Mouse (Mus musculus) adrenal gland, adult (tissue): ENCODE data around the gene Chka.

Source experiments
- DNase-seq, 2 experiments: peaks; one replicate each; pipeline ENCODE4 v3.0.0; 2022 to 2023; ENCODE audit warnings: low spot score in 1 of 2; ENCODE audit not compliant: inconsistent age in 2 of 2

Chka gene

GRCm38 (mm10) chr19:3845803-3846406 lies 5.7 kb upstream of the Chka start:
- DNase-seq: peak; percentile 79 to 81

GRCm38 (mm10) chr19:3846676-3847604 lies 4.6 kb upstream of the Chka start:
- peak; percentile 49 to 82 for DNase-seq

- DNase-seq: peak; percentile 55 to 80
Measured at GRCm38 (mm10) chr19:3847711-3848110, 3.9 kb upstream of the Chka start.

- peak in 1 of 2 experiments; percentile 67 for DNase-seq
Measured at GRCm38 (mm10) chr19:3848207-3848808, 3.3 kb upstream of the Chka start.

- DNase-seq: peak in 1 of 2 experiments; percentile 50
Measured at GRCm38 (mm10) chr19:3849251-3849650, 2.3 kb upstream of the Chka start.

GRCm38 (mm10) chr19:3850076-3850475 lies 1.5 kb upstream of the Chka start:
- DNase-seq: peak; percentile 66 to 84

- peak; percentile 86 to 94 for DNase-seq
Measured at GRCm38 (mm10) chr19:3850847-3851469, 615 bp upstream of the Chka start.

GRCm38 (mm10) chr19:3851979-3852681 lies 557 bp downstream of the Chka start:
- peak; percentile 76 to 88 for DNase-seq

GRCm38 (mm10) chr19:3853121-3853520 lies 1.5 kb downstream of the Chka start:
- no peak for DNase-seq

GRCm38 (mm10) chr19:3853891-3854290 lies 2.3 kb downstream of the Chka start:
- DNase-seq: peak in 1 of 2 experiments; percentile 87

- peak in 1 of 2 experiments; percentile 61 for DNase-seq
Measured at GRCm38 (mm10) chr19:3855091-3855490, 3.5 kb downstream of the Chka start.

GRCm38 (mm10) chr19:3855601-3856000 lies 4.0 kb downstream of the Chka start:
- DNase-seq: peak; percentile 60 to 80

GRCm38 (mm10) chr19:3857220-3857619 lies 5.6 kb downstream of the Chka start:
- DNase-seq: no peak

GRCm38 (mm10) chr19:3862713-3863112 lies 11.1 kb downstream of the Chka start:
- no peak for DNase-seq

- no peak for DNase-seq
Measured at GRCm38 (mm10) chr19:3864960-3865359, 13.4 kb downstream of the Chka start.

- DNase-seq: no peak
Measured at GRCm38 (mm10) chr19:3868290-3868689, 16.7 kb downstream of the Chka start.

- DNase-seq: peak in 1 of 2 experiments; percentile 76
Measured at GRCm38 (mm10) chr19:3871468-3871867, 19.9 kb downstream of the Chka start.

GRCm38 (mm10) chr19:3872373-3872772 lies 20.8 kb downstream of the Chka start:
- DNase-seq: peak in 1 of 2 experiments; percentile 71

GRCm38 (mm10) chr19:3875045-3875444 lies 23.5 kb downstream of the Chka start:
- DNase-seq: no peak

- DNase-seq: no peak
Measured at GRCm38 (mm10) chr19:3880054-3880848, 28.7 kb downstream of the Chka start.
